Mouse (Mus musculus): ENCODE measurements around the gene Dnaic1. TPM values are rescaled to one million over a fixed set of nuclear protein-coding genes. Genes with fewer than 3 reads are reported as not detected.

The Dnaic1 gene
- total RNA-seq, 1 experiment: 1.7 TPM

- no peak overlapping the region for H3K27ac ChIP-seq (ENCODE audit: insufficient read depth, low read depth, low read length, poor library complexity, severe bottlenecking)
- H3K4me1 ChIP-seq (ENCODE audit: control insufficient read depth in 2 of 2, insufficient read depth in 2 of 2, low read length in 2 of 2, poor library complexity in 1 of 2): peaks cover 0 to 4% of the 10 kb centered on the region in 2 experiments; a peak in 1 of 4 replicates
- no peaks in the 10 kb centered on the region for H3K9me3 ChIP-seq (ENCODE audit: control insufficient read depth, insufficient read depth, low read depth, low read length)
- H3K36me3 ChIP-seq (ENCODE audit: control insufficient read depth, insufficient read depth, low read length, poor library complexity, severe bottlenecking): no peaks in the 10 kb centered on the region
- no peak overlapping the region for H3K9ac ChIP-seq (ENCODE audit: insufficient read depth, low read depth, low read length, poor library complexity, severe bottlenecking)
- TF ChIP-seq CHD2 (IDR thresholded peaks at IDR 0.05; ENCODE audit: low read depth, low read length) (no peak), ZNF384 (IDR thresholded peaks at IDR 0.05; ENCODE audit: low read depth, low read length) (no peak), MAFK (IDR thresholded peaks at IDR 0.05; ENCODE audit: insufficient read depth, low read depth, low read length) (no peak), HCFC1 (IDR thresholded peaks at IDR 0.05; ENCODE audit: borderline replicate concordance, insufficient read depth, low read length) (no peak), ZC3H11A (IDR thresholded peaks at IDR 0.05; ENCODE audit: borderline replicate concordance, low read depth, low read length) (no peak)
- in situ Hi-C loops (cut with MboI; ENCODE audit: low sequenced_read_pairs in 2 of 2, unreplicated experiment in 2 of 2): no loop called here
- H3K4me3 ChIP-seq (ENCODE audit: insufficient read depth in 1 of 2, low read depth in 1 of 2, low read length in 2 of 2, poor library complexity in 1 of 2, severe bottlenecking in 1 of 2): no peak overlapping the region
- DNase-seq (ENCODE audit: low read depth, low spot score): no peak
Observed at GRCm38 (mm10) chr4:41547086-41547485, 22.5 kb upstream of the Dnaic1 start.

- Histone ChIP-seq H3K9ac (ENCODE audit: insufficient read depth, low read depth, low read length, poor library complexity, severe bottlenecking) (no peak overlapping the region), H3K9me3 (ENCODE audit: control insufficient read depth, insufficient read depth, low read depth, low read length) (no peaks in the 10 kb centered on the region), H3K36me3 (ENCODE audit: control insufficient read depth, insufficient read depth, low read length, poor library complexity, severe bottlenecking) (no peaks in the 10 kb centered on the region), H3K27ac (ENCODE audit: insufficient read depth, low read depth, low read length, poor library complexity, severe bottlenecking) (no peak overlapping the region), H3K4me3 (ENCODE audit: insufficient read depth in 1 of 2, low read depth in 1 of 2, low read length in 2 of 2, poor library complexity in 1 of 2, severe bottlenecking in 1 of 2) (no peak overlapping the region), H3K4me1 (ENCODE audit: control insufficient read depth in 2 of 2, insufficient read depth in 2 of 2, low read length in 2 of 2, poor library complexity in 1 of 2) (no peaks in the 10 kb centered on the region)
- DNase-seq (ENCODE audit: low read depth, low spot score): peak; percentile 77
- in situ Hi-C loops (cut with MboI; ENCODE audit: low sequenced_read_pairs in 2 of 2, unreplicated experiment in 2 of 2): loop anchor here (10.0 to 25.0 kb wide), 2 partner anchors 152 to 160 kb away; partner anchors contain the start of genes Dctn3 (in 1 of the 2) and Rpp25l (in 1 of the 2)
- TF ChIP-seq ZC3H11A (IDR thresholded peaks at IDR 0.05; ENCODE audit: borderline replicate concordance, low read depth, low read length): peak; percentile 54; the same call in 1 of the 2 replicates
- TF ChIP-seq HCFC1 (IDR thresholded peaks at IDR 0.05; ENCODE audit: borderline replicate concordance, insufficient read depth, low read length): no peak
Observed at GRCm38 (mm10) chr4:41552529-41552928, 17.0 kb upstream of the Dnaic1 start.

- Histone ChIP-seq H3K36me3 (ENCODE audit: control insufficient read depth, insufficient read depth, low read length, poor library complexity, severe bottlenecking) (no peaks in the 10 kb centered on the region), H3K27ac (ENCODE audit: insufficient read depth, low read depth, low read length, poor library complexity, severe bottlenecking) (no peak overlapping the region), H3K4me3 (ENCODE audit: insufficient read depth in 1 of 2, low read depth in 1 of 2, low read length in 2 of 2, poor library complexity in 1 of 2, severe bottlenecking in 1 of 2) (no peak overlapping the region), H3K4me1 (ENCODE audit: control insufficient read depth in 2 of 2, insufficient read depth in 2 of 2, low read length in 2 of 2, poor library complexity in 1 of 2) (no peaks in the 10 kb centered on the region), H3K9me3 (ENCODE audit: control insufficient read depth, insufficient read depth, low read depth, low read length) (no peaks in the 10 kb centered on the region), H3K9ac (ENCODE audit: insufficient read depth, low read depth, low read length, poor library complexity, severe bottlenecking) (no peak overlapping the region)
- in situ Hi-C loops (cut with MboI; ENCODE audit: low sequenced_read_pairs in 2 of 2, unreplicated experiment in 2 of 2): loop anchor here (10.0 to 25.0 kb wide), 2 partner anchors 152 to 159 kb away; partner anchors contain the start of genes Dctn3 (in 1 of the 2) and Rpp25l (in 1 of the 2)
- DNase-seq (ENCODE audit: low read depth, low spot score): no peak
- TF ChIP-seq MAFK (IDR thresholded peaks at IDR 0.05; ENCODE audit: insufficient read depth, low read depth, low read length) (no peak), CHD2 (IDR thresholded peaks at IDR 0.05; ENCODE audit: low read depth, low read length) (no peak), HCFC1 (IDR thresholded peaks at IDR 0.05; ENCODE audit: borderline replicate concordance, insufficient read depth, low read length) (no peak), ZNF384 (IDR thresholded peaks at IDR 0.05; ENCODE audit: low read depth, low read length) (no peak), ZC3H11A (IDR thresholded peaks at IDR 0.05; ENCODE audit: borderline replicate concordance, low read depth, low read length) (no peak)
Observed at GRCm38 (mm10) chr4:41553116-41553515, 16.5 kb upstream of the Dnaic1 start.

GRCm38 (mm10) chr4:41554994-41555663 is 14.4 kb upstream of the Dnaic1 start:
- no peak for TF ChIP-seq ZNF384 (IDR thresholded peaks at IDR 0.05; ENCODE audit: low read depth, low read length)
- TF ChIP-seq HCFC1 (IDR thresholded peaks at IDR 0.05; ENCODE audit: borderline replicate concordance, insufficient read depth, low read length): no peak
- no peak for TF ChIP-seq ZC3H11A (IDR thresholded peaks at IDR 0.05; ENCODE audit: borderline replicate concordance, low read depth, low read length)
- TF ChIP-seq CHD2 (IDR thresholded peaks at IDR 0.05; ENCODE audit: low read depth, low read length): no peak
- TF ChIP-seq MAFK (IDR thresholded peaks at IDR 0.05; ENCODE audit: insufficient read depth, low read depth, low read length): no peak
- no peak overlapping the region for H3K4me3 ChIP-seq (ENCODE audit: insufficient read depth in 1 of 2, low read depth in 1 of 2, low read length in 2 of 2, poor library complexity in 1 of 2, severe bottlenecking in 1 of 2)
- H3K36me3 ChIP-seq (ENCODE audit: control insufficient read depth, insufficient read depth, low read length, poor library complexity, severe bottlenecking): no peaks in the 10 kb centered on the region
- no peaks in the 10 kb centered on the region for H3K4me1 ChIP-seq (ENCODE audit: control insufficient read depth in 2 of 2, insufficient read depth in 2 of 2, low read length in 2 of 2, poor library complexity in 1 of 2)
- no peak for DNase-seq (ENCODE audit: low read depth, low spot score)
- H3K27ac ChIP-seq (ENCODE audit: insufficient read depth, low read depth, low read length, poor library complexity, severe bottlenecking): no peak overlapping the region
- no peak overlapping the region for H3K9ac ChIP-seq (ENCODE audit: insufficient read depth, low read depth, low read length, poor library complexity, severe bottlenecking)
- in situ Hi-C loops (cut with MboI; ENCODE audit: low sequenced_read_pairs in 2 of 2, unreplicated experiment in 2 of 2): loop anchor here (10.0 to 25.0 kb wide), 2 partner anchors 150 to 157 kb away; partner anchors contain the start of genes Dctn3 (in 1 of the 2) and Rpp25l (in 1 of the 2)
- no peaks in the 10 kb centered on the region for H3K9me3 ChIP-seq (ENCODE audit: control insufficient read depth, insufficient read depth, low read depth, low read length)
